Mouse (Mus musculus) olfactory bulb, adult 2 months (tissue): ENCODE measurements around the gene Gm21650. TPM values are rescaled to one million over a fixed set of nuclear protein-coding genes. Genes with fewer than 3 reads are reported as not detected.
"Not testable (repeated sequence)": the region's sequence is repeated elsewhere in the genome, so short reads cannot be mapped to it uniquely, and the experiment has no call there.

Experiments used
- H3K27ac ChIP-seq: fragments of 200-500 bp; 2 replicates; pipeline ENCODE4 v1.5.1; 2012; ENCODE audit warnings: low read depth, low read length; ENCODE audit not compliant: insufficient read depth
- H3K4me1 ChIP-seq: fragments of 200-500 bp; 2 replicates; pipeline ENCODE4 v1.6.1; 2012; ENCODE audit warnings: low read length; ENCODE audit not compliant: control insufficient read depth, insufficient read depth
- H3K4me3 ChIP-seq: fragments of 200-500 bp; 2 replicates; pipeline ENCODE4 v1.5.1; 2012; ENCODE audit warnings: mild to moderate bottlenecking, low read depth, low read length, moderate library complexity; ENCODE audit not compliant: insufficient read depth
- WGBS: fragments of 180-500 bp; shearing (Covaris S2); methylation state at CpG from one replicate; pipeline ENCODE4 v1.1.7; 2018; 5-methylcytosine and 5-hydroxymethylcytosine counted together
- polyA plus RNA-seq: library from polyadenylated mRNA; stranded (reverse); fragments of >200 nt; gene quantifications from 2 replicates; pipeline ENCODE4 v1.2.4, GENCODE M21; 2012; ENCODE audit warnings: low replicate concordance; ENCODE audit not compliant: missing spikeins, insufficient read depth, insufficient read length

Gm21650 gene
- polyA plus RNA-seq: not detected in 2 replicates

GRCm38 (mm10) chrY:77692508-77692907 lies at the start of gene Gm21650:
TSS of gene Gm21650 (plus strand) at chrY:77692808.
- WGBS: no CpG with 5 or more reads among the region's 6 CpGs
- H3K27ac ChIP-seq, H3K4me1 ChIP-seq, H3K4me3 ChIP-seq: not testable (repeated sequence)
